Mouse (Mus musculus) gastrocnemius, postnatal 36 days (tissue): ENCODE measurements at regions not wholly inside any gene's neighbourhood (a gene's known extent, or its start where the extent isn't known, plus 50 kb on each side); places are given as distances from the start of the nearest gene placed in this dataset.
"Not testable (repeated sequence)": the region's sequence is repeated elsewhere in the genome, so short reads cannot be mapped to it uniquely, and the experiment has no call there.

Experiments used
- DNase-seq, 2 experiments: peaks; one replicate each; pipeline ENCODE4 v3.0.0; 2022
- intact Hi-C: fragments of 180-260 bp; cut with DNase I; formaldehyde crosslinking; loops from one replicate; pipeline ENCODE4 v1.15.1; 2025

GRCm38 (mm10) chr4:145455573-145455972 is 55.0 kb upstream of the Zfp990 start:
- intact Hi-C loops, DNase-seq: not testable (repeated sequence)

- intact Hi-C loops = no loop called here
- DNase-seq = no peak
Measured at GRCm38 (mm10) chr4:145448586-145448985, 62.0 kb upstream of the Zfp990 start.

- DNase-seq, intact Hi-C loops: not testable (repeated sequence)
Measured at GRCm38 (mm10) chr4:145436718-145437117, 73.8 kb upstream of the Zfp990 start.

- no peak for DNase-seq
- intact Hi-C loops = loop anchor here (5.0 kb wide), 1 partner anchor 123 kb away; no protein-coding TSS in a partner anchor
Measured at GRCm38 (mm10) chr4:145434519-145434918, 76.0 kb upstream of the Zfp990 start.

- intact Hi-C loops = loop anchor here (5.0 kb wide), 1 partner anchor 123 kb away; no protein-coding TSS in a partner anchor
Measured at GRCm38 (mm10) chr4:145434071-145434470, 76.5 kb upstream of the Zfp990 start.

GRCm38 (mm10) chr4:145433235-145433634 is 77.3 kb upstream of the Zfp990 start:
- DNase-seq = not testable (repeated sequence)
- intact Hi-C loops = loop anchor here (2.0 to 5.0 kb wide), 3 partner anchors 24 to 150 kb away; no protein-coding TSS in a partner anchor

More at GRCm38 (mm10) chr4:145434071-145434470, 76.5 kb upstream of the Zfp990 start:
- DNase-seq = no peak

- intact Hi-C loops = loop anchor here (2.0 to 5.0 kb wide), 3 partner anchors 23 to 151 kb away; no protein-coding TSS in a partner anchor
- no peak for DNase-seq
Measured at GRCm38 (mm10) chr4:145431910-145432765, 78.4 kb upstream of the Zfp990 start.

- DNase-seq, intact Hi-C loops: not testable (repeated sequence)
Measured at GRCm38 (mm10) chr4:145417837-145418236, 92.7 kb upstream of the Zfp990 start.

- intact Hi-C loops = no loop called here
Measured at GRCm38 (mm10) chr4:145411141-145411540, 96.2 kb upstream of the Tnfrsf8 start.

GRCm38 (mm10) chr4:145409796-145410475 is 95.0 kb upstream of the Tnfrsf8 start:
- intact Hi-C loops = loop anchor here (2.0 kb wide), 1 partner anchor 23 kb away; no protein-coding TSS in a partner anchor
- no peak for DNase-seq

More at GRCm38 (mm10) chr4:145411141-145411540, 96.2 kb upstream of the Tnfrsf8 start:
- no peak for DNase-seq

- intact Hi-C loops, DNase-seq: not testable (repeated sequence)
Measured at GRCm38 (mm10) chr4:145406050-145406449, 91.1 kb upstream of the Tnfrsf8 start.

- intact Hi-C loops, DNase-seq: not testable (repeated sequence)
Measured at GRCm38 (mm10) chr4:145404230-145404629, 89.3 kb upstream of the Tnfrsf8 start.

GRCm38 (mm10) chr4:145378876-145379275 is 63.9 kb upstream of the Tnfrsf8 start:
- intact Hi-C loops, DNase-seq: not testable (repeated sequence)

GRCm38 (mm10) chr4:145377306-145378067 is 62.5 kb upstream of the Tnfrsf8 start:
- DNase-seq, intact Hi-C loops: not testable (repeated sequence)

- intact Hi-C loops = no loop called here
- no peak for DNase-seq
Measured at GRCm38 (mm10) chr4:145369753-145370152, 54.8 kb upstream of the Tnfrsf8 start.

GRCm38 (mm10) chr4:145367274-145367822 is 52.4 kb upstream of the Tnfrsf8 start:
- DNase-seq = no peak
- intact Hi-C loops = no loop called here

GRCm38 (mm10) chr4:145366301-145366700 is 51.3 kb upstream of the Tnfrsf8 start:
- no peak for DNase-seq
- intact Hi-C loops = no loop called here

GRCm38 (mm10) chr4:145365793-145366192 is 50.8 kb upstream of the Tnfrsf8 start:
- intact Hi-C loops = not testable (repeated sequence)

More at GRCm38 (mm10) chr4:145365793-145366192, 50.8 kb upstream of the Tnfrsf8 start:
- DNase-seq = not testable (repeated sequence)
